Mouse (Mus musculus) gastrocnemius, postnatal 10 days (tissue): ENCODE data around the gene Men1. TPM values are rescaled to one million over a fixed set of nuclear protein-coding genes. Genes with fewer than 3 reads are reported as not detected.
"Not testable (repeated sequence)": the region's sequence is repeated elsewhere in the genome, so short reads cannot be mapped to it uniquely, and the experiment has no call there.

Experiments used
- DNase-seq: peaks from one replicate; pipeline ENCODE4 v3.0.0; 2021; ENCODE audit warnings: mixed read lengths
- total RNA-seq, 2 experiments: library from RNA; stranded (reverse); gene quantifications; 2 replicates each; pipeline ENCODE4 v1.2.3; 2021

The Men1 gene
- total RNA-seq, 2 experiments from 2014 or later: 11.3 to 12.9 TPM

- peak; percentile 94 for DNase-seq
Measured at GRCm38 (mm10) chr19:6304787-6305516, 29.8 kb upstream of the Men1 start.

- no peak for DNase-seq
Measured at GRCm38 (mm10) chr19:6305517-6306115, 29.2 kb upstream of the Men1 start.

GRCm38 (mm10) chr19:6306137-6306551 lies 28.6 kb upstream of the Men1 start, which contains the start of gene Cdc42bpg:
Cdc42bpg (plus strand) TSS chr19:6306456.
- peak; percentile 82 for DNase-seq

GRCm38 (mm10) chr19:6306586-6306985 lies 28.2 kb upstream of the Men1 start:
- peak; percentile 91 for DNase-seq

GRCm38 (mm10) chr19:6307733-6308531 lies 26.8 kb upstream of the Men1 start:
- no peak for DNase-seq

- DNase-seq: no peak
Measured at GRCm38 (mm10) chr19:6310181-6310580, 24.6 kb upstream of the Men1 start.

- DNase-seq: not testable (repeated sequence)
Measured at GRCm38 (mm10) chr19:6311783-6312182, 23.0 kb upstream of the Men1 start.

GRCm38 (mm10) chr19:6313796-6314195 lies 21.0 kb upstream of the Men1 start:
- DNase-seq: no peak

- DNase-seq: no peak
Measured at GRCm38 (mm10) chr19:6314513-6314912, 20.3 kb upstream of the Men1 start.

- no peak for DNase-seq
Measured at GRCm38 (mm10) chr19:6315573-6315972, 19.2 kb upstream of the Men1 start.

GRCm38 (mm10) chr19:6318145-6318544 lies 16.6 kb upstream of the Men1 start:
- DNase-seq: no peak

- no peak for DNase-seq
Measured at GRCm38 (mm10) chr19:6321358-6321757, 13.4 kb upstream of the Men1 start.

- DNase-seq: no peak
Measured at GRCm38 (mm10) chr19:6321786-6322621, 12.8 kb upstream of the Men1 start.

GRCm38 (mm10) chr19:6324751-6325150 lies 10.0 kb upstream of the Men1 start:
- DNase-seq: no peak

GRCm38 (mm10) chr19:6331178-6331577 lies 3.6 kb upstream of the Men1 start:
- no peak for DNase-seq

GRCm38 (mm10) chr19:6331719-6332516 lies 2.9 kb upstream of the Men1 start:
- peak; percentile 60 for DNase-seq

GRCm38 (mm10) chr19:6333761-6334595 lies 801 bp upstream of the Men1 start:
- no peak for DNase-seq

GRCm38 (mm10) chr19:6335458-6335827 lies 664 bp downstream of the Men1 start:
- no peak for DNase-seq

GRCm38 (mm10) chr19:6336920-6337319 lies 2.1 kb downstream of the Men1 start:
- DNase-seq: peak; percentile 4

GRCm38 (mm10) chr19:6338171-6338570 lies 3.4 kb downstream of the Men1 start:
- DNase-seq: no peak
